Mouse (Mus musculus): ENCODE data around the gene Hbp1. TPM values are rescaled to one million over a fixed set of nuclear protein-coding genes. Genes with fewer than 3 reads are reported as not detected.

Hbp1 gene
- polyA plus RNA-seq, 1 experiment from 2014 or later: 72.0 TPM

Other genes starting within 250 kb of the Hbp1 start
- gene Gpr22, start 236.6 kb downstream of the Hbp1 start, polyA plus RNA-seq (2015; fragmentation: Nextera tagmentation; extraction: Ambion mirVana): 18.7 and 19.2 TPM in 2 replicates
- gene Prkar2b, start 110.8 kb upstream of the Hbp1 start, polyA plus RNA-seq (2015; fragmentation: Nextera tagmentation; extraction: Ambion mirVana): 95.9 and 101 TPM in 2 replicates